Mouse (Mus musculus) embryonic facial prominence, embryonic 13.5 days (tissue): ENCODE measurements around the gene Bcat1. TPM values are rescaled to one million over a fixed set of nuclear protein-coding genes. Genes with fewer than 3 reads are reported as not detected.
"Not testable (repeated sequence)": the region's sequence is repeated elsewhere in the genome, so short reads cannot be mapped to it uniquely, and the experiment has no call there.

ENCODE experiments used
- ATAC-seq: fragments of 200-750 bp; cut with Nextera tagmentation; 2 replicates; pipeline ENCODE4 v1.8.0; 2017; ENCODE audit warnings: low read depth; ENCODE audit not compliant: insufficient number of reproducible peaks, insufficient read depth, low FRiP score, low TSS enrichment
- H3K27ac ChIP-seq: fragments of 300-500 bp; sonication (generic); 2 replicates; pipeline ENCODE4 v1.5.1; 2015; ENCODE audit warnings: moderate library complexity, mild to moderate bottlenecking, inconsistent platforms
- H3K27me3 ChIP-seq: fragments of 300-500 bp; sonication (generic); 2 replicates; pipeline ENCODE4 v1.6.1; 2015; ENCODE audit warnings: mild to moderate bottlenecking, inconsistent platforms
- H3K36me3 ChIP-seq: fragments of 300-500 bp; sonication (generic); 2 replicates; pipeline ENCODE4 v1.6.1; 2015; ENCODE audit warnings: mild to moderate bottlenecking, inconsistent platforms
- H3K4me1 ChIP-seq: fragments of 300-500 bp; sonication (generic); 2 replicates; pipeline ENCODE4 v1.6.1; 2015; ENCODE audit warnings: inconsistent platforms
- H3K4me2 ChIP-seq: fragments of 300-500 bp; sonication (generic); 2 replicates; pipeline ENCODE4 v1.6.1; 2015; ENCODE audit warnings: moderate library complexity, mild to moderate bottlenecking, inconsistent platforms
- H3K4me3 ChIP-seq: fragments of 300-500 bp; sonication (generic); 2 replicates; pipeline ENCODE4 v1.5.1; 2015; ENCODE audit warnings: mild to moderate bottlenecking, inconsistent platforms
- H3K9ac ChIP-seq: fragments of 300-500 bp; sonication (generic); 2 replicates; pipeline ENCODE4 v1.6.1; 2015; ENCODE audit warnings: mild to moderate bottlenecking, inconsistent platforms
- H3K9me3 ChIP-seq: fragments of 300-500 bp; sonication (generic); 2 replicates; pipeline ENCODE4 v1.6.1; 2016; ENCODE audit warnings: inconsistent platforms
- WGBS: fragments of 180-500 bp; shearing (Covaris S2); methylation state at CpG from one replicate; pipeline ENCODE4 v1.1.7; 2015; ENCODE audit warnings: mixed read lengths; 5-methylcytosine and 5-hydroxymethylcytosine counted together
- polyA plus RNA-seq: library from polyadenylated mRNA; unstranded; fragments of >200 nt; fragmentation: Nextera tagmentation; extraction: Ambion mirVana; gene quantifications from 2 replicates; pipeline ENCODE4 v1.2.1, GENCODE M21; 2015

Bcat1 gene
- polyA plus RNA-seq, 1 experiment from 2014 or later, result 32.3 TPM

DNA sequence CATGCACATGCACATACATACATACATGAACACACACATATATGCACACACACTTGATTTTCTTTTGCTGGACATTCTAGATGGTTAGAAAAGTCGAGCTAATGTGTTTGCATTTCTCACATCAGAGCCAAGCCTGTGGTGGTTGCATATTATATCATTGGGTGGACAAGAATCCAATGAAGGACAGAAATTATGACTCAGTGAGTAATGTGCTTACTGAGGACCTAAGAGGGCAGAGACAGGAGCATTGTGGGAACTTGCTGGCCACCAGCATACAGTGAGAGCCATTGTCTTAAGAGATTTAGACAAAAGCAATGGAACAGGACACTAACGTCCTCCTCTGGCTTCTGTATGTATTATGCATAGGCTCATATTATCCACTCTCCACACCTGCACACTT is 38.6 kb upstream of the Bcat1 start:
- no peak for ATAC-seq
- Histone ChIP-seq H3K4me3 (no peak overlapping the region), H3K27me3 (no peaks in the 10 kb centered on the region), H3K9ac (no peak overlapping the region), H3K36me3 (no peaks in the 10 kb centered on the region), H3K4me2 (no peak overlapping the region), H3K9me3 (no peaks in the 10 kb centered on the region), H3K4me1 (peaks cover 9% of the 10 kb centered on the region), H3K27ac (no peak overlapping the region)
- 69% methylated on average over 2 of the region's 2 CpGs for WGBS

DNA sequence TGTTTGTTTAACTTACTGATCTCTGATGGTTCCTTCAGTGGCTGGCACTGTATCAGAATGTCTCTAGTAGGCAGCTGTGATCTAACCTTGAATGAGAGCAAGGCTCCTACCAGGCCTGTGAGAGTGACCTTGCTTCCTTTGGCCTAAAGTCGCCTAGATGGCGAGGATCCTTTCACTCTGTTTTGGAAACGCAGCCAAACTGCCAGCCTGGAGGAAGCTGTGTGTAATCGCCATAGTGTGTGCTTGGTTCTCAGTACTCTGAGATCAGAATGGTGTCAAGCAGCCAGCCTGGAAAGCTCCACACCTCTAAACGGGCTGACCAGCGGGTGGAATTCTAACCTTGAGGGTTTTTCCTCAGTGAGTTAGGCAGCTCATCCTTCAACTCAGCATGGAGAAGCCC is 36.9 kb upstream of the Bcat1 start:
- H3K4me3 ChIP-seq, result no peak overlapping the region
- H3K27me3 ChIP-seq, result no peaks in the 10 kb centered on the region
- H3K36me3 ChIP-seq, result no peaks in the 10 kb centered on the region
- no peaks in the 10 kb centered on the region for H3K9me3 ChIP-seq
- H3K27ac ChIP-seq, result no peak overlapping the region
- ATAC-seq, result no peak
- no peak overlapping the region for H3K9ac ChIP-seq
- WGBS, result 60% methylated on average over 6 of the region's 6 CpGs
- H3K4me2 ChIP-seq, result no peak overlapping the region
- H3K4me1 ChIP-seq, result peaks cover 9% of the 10 kb centered on the region

DNA sequence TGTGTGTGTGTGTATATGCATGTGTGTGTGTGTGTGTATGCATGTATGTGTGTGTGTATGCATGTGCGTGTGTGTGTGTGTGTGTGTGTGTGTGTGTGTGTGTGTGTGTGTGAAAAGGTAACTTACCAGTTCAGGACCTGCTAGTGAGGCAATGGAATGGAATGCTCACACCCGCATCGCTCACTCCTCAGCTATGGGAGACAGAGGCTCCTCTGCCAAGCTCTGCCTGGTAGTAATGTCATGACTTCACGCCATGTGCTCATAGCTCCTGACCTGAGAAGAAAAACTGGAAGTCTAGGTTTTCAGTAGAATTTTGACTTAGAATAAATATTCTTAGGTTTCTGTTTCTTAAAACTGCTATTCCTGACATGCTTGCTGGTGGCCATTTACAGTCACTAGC is 34.8 kb upstream of the Bcat1 start:
- no peaks in the 10 kb centered on the region for H3K4me1 ChIP-seq
- no peak overlapping the region for H3K4me2 ChIP-seq
- H3K4me3 ChIP-seq, result no peak overlapping the region
- no peak overlapping the region for H3K27ac ChIP-seq
- H3K36me3 ChIP-seq, result no peaks in the 10 kb centered on the region
- no peak overlapping the region for H3K9ac ChIP-seq
- no peak for ATAC-seq
- H3K9me3 ChIP-seq, result no peaks in the 10 kb centered on the region
- WGBS, result 84% methylated on average over 4 of the region's 4 CpGs
- H3K27me3 ChIP-seq, result no peaks in the 10 kb centered on the region

DNA sequence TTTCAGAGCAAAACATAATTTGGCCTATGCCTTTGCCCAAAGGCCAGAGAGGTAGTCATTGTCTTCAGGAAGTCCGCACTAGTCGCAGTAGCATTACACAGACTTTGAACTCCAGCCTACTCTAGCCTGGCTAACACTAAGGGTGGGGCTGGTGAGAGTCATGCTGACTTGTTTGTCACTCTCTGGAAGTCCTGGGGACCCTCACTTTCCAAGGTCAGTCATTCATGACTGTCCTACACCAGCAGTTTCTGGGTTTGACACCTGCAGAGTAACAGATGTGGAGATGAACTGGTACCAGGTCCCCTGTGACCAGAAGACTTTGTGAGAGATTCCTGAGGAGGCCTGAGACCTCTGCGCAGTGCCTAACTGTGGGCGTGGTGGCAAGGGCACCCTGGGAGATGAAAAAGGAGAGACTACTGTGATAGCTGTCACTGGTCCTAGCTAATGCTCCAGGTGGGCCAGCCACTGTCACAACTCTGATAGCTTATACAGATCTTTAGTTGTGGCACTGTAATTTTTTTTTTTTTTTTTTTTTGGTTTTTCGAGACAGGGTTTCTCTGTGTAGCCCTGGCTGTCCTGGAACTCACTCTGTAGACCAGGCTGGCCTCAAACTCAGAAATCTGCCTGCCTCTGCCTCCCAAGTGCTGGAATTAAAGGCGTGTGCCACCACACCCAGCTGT is 30.3 kb upstream of the Bcat1 start:
- WGBS, result 91% methylated on average over 5 of the region's 6 CpGs
- H3K27ac ChIP-seq, result no peak overlapping the region
- H3K9ac ChIP-seq, result no peak overlapping the region
- no peak overlapping the region for H3K4me2 ChIP-seq
- no peak for ATAC-seq
- no peaks in the 10 kb centered on the region for H3K9me3 ChIP-seq
- H3K36me3 ChIP-seq, result no peaks in the 10 kb centered on the region
- no peak overlapping the region for H3K4me3 ChIP-seq
- H3K27me3 ChIP-seq, result no peaks in the 10 kb centered on the region
- peaks cover 6% of the 10 kb centered on the region; the same call in 1 of the 2 replicates for H3K4me1 ChIP-seq

DNA sequence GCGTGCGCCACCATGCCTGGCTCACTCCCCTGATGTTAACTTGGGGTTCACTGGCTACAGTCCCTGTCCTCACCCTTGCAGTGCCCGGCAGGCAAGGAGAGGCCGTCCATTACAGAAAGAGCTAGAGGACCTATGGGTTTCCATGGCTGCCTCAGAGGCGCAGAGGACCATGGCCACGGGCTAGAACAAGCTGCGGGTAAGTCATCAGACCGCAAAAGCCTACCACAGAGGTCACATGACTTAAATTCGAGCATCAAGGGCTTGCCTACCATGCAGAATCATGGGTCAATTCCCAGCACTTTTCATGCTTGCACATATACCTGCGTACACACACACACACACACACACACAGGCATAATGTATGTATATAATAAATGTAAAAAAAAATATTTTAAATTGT is 29.5 kb upstream of the Bcat1 start:
- Histone ChIP-seq H3K9ac (no peak overlapping the region), H3K9me3 (no peaks in the 10 kb centered on the region), H3K4me1 (peaks cover 6% of the 10 kb centered on the region; the same call in 1 of the 2 replicates), H3K27ac (no peak overlapping the region), H3K4me3 (no peak overlapping the region), H3K4me2 (no peak overlapping the region), H3K27me3 (no peaks in the 10 kb centered on the region), H3K36me3 (no peaks in the 10 kb centered on the region)
- WGBS, result 91% methylated on average over 10 of the region's 10 CpGs
- ATAC-seq, result no peak

DNA sequence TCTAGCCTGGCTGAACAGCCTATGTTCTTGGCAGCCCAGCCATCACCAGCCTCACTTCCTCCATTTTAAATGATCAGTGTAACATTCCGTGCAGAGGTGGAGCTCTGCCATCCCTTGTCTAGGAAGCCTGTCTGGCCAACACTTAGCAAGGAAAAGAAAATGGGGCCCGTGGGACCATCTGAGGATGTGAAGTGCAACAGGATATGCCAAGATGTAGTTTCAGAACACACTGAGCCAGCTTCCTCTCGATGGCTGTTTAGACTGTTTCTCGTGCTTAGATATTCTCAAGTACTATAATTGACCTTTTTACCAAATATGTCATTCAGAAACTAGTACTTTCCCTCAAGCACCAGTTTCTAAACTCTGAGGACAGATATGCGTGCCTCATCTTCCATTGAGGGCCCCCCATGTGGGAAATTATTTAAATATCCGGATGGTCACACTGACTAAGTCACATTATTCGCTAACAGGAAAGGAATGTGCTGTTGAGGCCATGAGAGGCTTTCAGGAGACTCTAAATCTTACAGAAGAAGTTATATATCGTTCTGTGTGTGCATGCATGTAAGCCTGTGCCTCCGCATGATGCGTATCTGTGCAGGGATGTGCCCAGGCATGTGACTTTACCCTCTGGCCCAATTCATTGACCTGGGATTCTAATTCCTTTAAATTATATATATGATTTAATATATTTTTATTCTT is 28.4 kb upstream of the Bcat1 start:
- 58% methylated on average over 10 of the region's 10 CpGs for WGBS
- Histone ChIP-seq H3K27me3 (no peaks in the 10 kb centered on the region), H3K4me2 (no peak overlapping the region), H3K9me3 (no peaks in the 10 kb centered on the region), H3K9ac (no peak overlapping the region), H3K27ac (no peak overlapping the region), H3K4me3 (no peak overlapping the region), H3K4me1 (peaks cover 6% of the 10 kb centered on the region; the same call in 1 of the 2 replicates), H3K36me3 (no peaks in the 10 kb centered on the region)
- ATAC-seq, result no peak

DNA sequence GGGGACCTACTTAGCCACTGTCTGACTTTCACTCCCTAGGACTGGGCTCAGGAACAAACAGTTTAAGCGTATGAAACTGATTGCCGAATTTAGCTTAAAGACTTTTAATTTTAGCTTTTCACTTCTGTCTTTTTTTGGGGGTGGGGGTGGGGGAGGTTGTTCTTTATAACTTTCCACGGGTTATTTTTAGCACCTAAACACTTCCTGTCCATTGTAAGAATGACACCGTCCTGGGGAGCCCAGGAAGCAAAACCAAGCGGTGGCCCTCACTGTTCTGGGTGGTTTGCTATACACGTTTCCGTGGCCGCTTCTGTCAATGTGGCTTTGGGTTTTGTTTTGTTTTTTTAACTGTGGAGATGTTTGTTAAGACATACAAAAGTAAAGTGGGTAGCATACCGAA is 24.9 kb upstream of the Bcat1 start:
- WGBS, result 68% methylated on average over 9 of the region's 9 CpGs

DNA sequence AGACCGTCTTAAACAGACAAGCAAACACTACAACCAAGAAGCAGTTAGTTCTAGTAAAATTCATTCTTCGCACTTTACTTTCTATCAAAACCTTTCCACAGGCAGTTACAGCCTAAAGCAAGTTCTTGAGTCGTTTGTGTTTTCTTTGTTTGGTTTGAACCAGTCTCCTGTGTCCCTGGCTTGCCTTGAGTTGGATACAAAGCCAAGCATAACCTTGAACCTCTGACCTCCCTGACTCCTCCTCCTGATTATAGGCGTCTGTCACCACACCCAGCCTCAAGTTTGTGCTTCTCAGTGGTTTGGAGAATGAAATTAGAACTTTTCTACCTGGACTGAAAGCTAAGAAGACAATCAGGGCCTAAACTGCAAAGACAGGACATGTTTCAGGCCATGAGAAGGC is 18.4 kb upstream of the Bcat1 start:
- Histone ChIP-seq H3K36me3 (no peaks in the 10 kb centered on the region), H3K27ac (no peak overlapping the region), H3K4me3 (no peak overlapping the region), H3K4me1 (no peaks in the 10 kb centered on the region), H3K9ac (no peak overlapping the region), H3K27me3 (no peaks in the 10 kb centered on the region), H3K9me3 (no peaks in the 10 kb centered on the region), H3K4me2 (no peak overlapping the region)
- 73% methylated on average over 4 of the region's 4 CpGs for WGBS
- no peak for ATAC-seq

More for the DNA sequence above, 24.9 kb upstream of the Bcat1 start:
- no peaks in the 10 kb centered on the region for H3K9me3 ChIP-seq
- H3K36me3 ChIP-seq, result no peaks in the 10 kb centered on the region
- H3K27ac ChIP-seq, result no peak overlapping the region
- no peak overlapping the region for H3K4me2 ChIP-seq
- no peaks in the 10 kb centered on the region for H3K27me3 ChIP-seq
- no peak overlapping the region for H3K9ac ChIP-seq
- H3K4me1 ChIP-seq, result peaks cover 6% of the 10 kb centered on the region; the same call in 1 of the 2 replicates
- no peak for ATAC-seq
- H3K4me3 ChIP-seq, result no peak overlapping the region

DNA sequence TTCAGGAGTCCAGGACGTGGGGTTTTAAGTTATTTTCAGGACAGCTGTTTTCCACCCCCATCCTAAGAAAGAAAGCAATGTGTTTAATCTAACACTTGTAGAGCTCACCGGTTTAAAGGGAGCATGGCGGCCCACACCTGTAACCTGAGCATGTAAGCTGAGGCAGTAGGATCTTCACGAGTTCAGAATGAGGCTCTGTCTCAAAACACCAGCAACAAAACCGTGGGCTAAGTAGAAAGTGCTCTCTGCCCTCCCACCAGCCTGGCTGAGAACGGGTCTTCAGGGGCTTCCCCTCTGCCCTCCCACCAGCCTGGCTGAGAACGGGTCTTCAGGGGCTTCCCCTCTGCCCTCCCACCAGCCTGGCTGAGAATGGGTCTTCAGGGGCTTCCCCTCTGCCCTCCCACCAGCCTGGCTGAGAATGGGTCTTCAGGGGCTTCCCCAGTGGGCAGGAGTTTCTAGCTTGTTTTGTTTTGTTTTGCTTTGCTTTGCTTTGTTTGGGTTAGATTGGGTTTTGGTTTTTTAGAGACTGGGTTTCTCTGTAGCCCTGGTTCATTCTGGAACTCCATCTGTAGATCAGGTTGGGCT is 17.1 kb upstream of the Bcat1 start:
- H3K4me3 ChIP-seq, H3K36me3 ChIP-seq, H3K27me3 ChIP-seq, H3K4me2 ChIP-seq, H3K9me3 ChIP-seq, H3K27ac ChIP-seq, ATAC-seq, H3K9ac ChIP-seq, H3K4me1 ChIP-seq: not testable (repeated sequence)
- WGBS, result 48% methylated on average over 7 of the region's 7 CpGs

DNA sequence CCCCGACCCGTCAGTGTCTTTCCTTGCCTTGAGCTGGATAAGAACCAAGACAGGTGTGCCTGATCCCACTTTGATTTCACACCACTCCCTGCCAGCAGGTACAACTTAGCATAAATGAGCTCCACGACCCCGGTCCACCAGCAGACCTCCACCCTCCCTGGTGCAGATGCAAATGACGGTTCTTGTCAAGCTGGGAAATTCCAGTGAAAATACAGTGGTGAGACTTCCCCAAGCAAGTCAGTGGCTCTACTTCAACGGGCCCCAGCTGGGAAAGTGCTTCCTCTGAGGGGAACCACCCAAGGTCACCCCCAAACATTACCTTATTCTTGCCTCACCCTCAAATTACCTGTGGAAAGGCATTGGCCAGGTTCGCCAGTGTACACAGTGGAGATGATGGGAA is 16.0 kb upstream of the Bcat1 start:
- H3K4me3 ChIP-seq, result no peak overlapping the region
- H3K36me3 ChIP-seq, result no peaks in the 10 kb centered on the region
- no peak overlapping the region for H3K27ac ChIP-seq
- 80% methylated on average over 7 of the region's 7 CpGs for WGBS
- H3K9ac ChIP-seq, result no peak overlapping the region
- no peaks in the 10 kb centered on the region for H3K9me3 ChIP-seq
- no peak for ATAC-seq
- no peaks in the 10 kb centered on the region for H3K4me1 ChIP-seq
- H3K4me2 ChIP-seq, result no peak overlapping the region
- no peaks in the 10 kb centered on the region for H3K27me3 ChIP-seq

DNA sequence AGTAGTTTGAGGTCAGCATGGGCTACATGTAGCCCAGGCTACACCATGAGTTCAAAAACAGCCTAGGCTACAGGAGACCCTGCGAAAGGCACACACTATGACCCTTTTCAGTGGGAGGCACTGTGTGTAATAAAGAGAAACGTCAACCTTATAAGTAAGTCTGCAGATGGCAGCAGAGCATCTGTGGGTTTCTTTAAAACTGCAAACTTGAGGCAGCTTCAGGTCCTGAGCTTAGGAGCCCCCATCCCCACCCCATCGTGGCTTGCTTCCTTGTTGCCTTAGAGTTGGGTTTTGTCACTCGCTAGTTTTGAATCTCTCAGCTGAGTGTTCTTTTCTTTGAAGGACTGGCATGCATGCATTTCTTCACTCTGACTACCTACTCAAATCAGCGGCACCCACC is 14.9 kb upstream of the Bcat1 start:
- H3K27me3 ChIP-seq, result no peaks in the 10 kb centered on the region
- H3K9ac ChIP-seq, result no peak overlapping the region
- H3K4me1 ChIP-seq, result no peaks in the 10 kb centered on the region
- 64% methylated on average over 5 of the region's 5 CpGs for WGBS
- H3K9me3 ChIP-seq, result no peaks in the 10 kb centered on the region
- H3K36me3 ChIP-seq, result no peaks in the 10 kb centered on the region
- ATAC-seq, result no peak
- no peak overlapping the region for H3K4me3 ChIP-seq
- H3K4me2 ChIP-seq, result no peak overlapping the region
- H3K27ac ChIP-seq, result no peak overlapping the region
